Mouse (Mus musculus): ENCODE measurements around the gene Wdr82.

Gene Wdr82

DNA sequence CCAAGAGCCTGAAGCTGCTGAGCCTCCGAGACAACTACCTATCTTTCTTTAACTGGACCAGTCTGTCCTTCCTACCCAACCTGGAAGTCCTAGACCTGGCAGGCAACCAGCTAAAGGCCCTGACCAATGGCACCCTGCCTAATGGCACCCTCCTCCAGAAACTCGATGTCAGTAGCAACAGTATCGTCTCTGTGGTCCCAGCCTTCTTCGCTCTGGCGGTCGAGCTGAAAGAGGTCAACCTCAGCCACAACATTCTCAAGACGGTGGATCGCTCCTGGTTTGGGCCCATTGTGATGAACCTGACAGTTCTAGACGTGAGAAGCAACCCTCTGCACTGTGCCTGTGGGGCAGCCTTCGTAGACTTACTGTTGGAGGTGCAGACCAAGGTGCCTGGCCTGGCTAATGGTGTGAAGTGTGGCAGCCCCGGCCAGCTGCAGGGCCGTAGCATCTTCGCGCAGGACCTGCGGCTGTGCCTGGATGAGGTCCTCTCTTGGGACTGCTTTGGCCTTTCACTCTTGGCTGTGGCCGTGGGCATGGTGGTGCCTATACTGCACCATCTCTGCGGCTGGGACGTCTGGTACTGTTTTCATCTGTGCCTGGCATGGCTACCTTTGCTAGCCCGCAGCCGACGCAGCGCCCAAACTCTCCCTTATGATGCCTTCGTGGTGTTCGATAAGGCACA lies 54.9 kb downstream of the Wdr82 start:
- no peak for DNase-seq (ENCODE audit: low spot score)

DNA sequence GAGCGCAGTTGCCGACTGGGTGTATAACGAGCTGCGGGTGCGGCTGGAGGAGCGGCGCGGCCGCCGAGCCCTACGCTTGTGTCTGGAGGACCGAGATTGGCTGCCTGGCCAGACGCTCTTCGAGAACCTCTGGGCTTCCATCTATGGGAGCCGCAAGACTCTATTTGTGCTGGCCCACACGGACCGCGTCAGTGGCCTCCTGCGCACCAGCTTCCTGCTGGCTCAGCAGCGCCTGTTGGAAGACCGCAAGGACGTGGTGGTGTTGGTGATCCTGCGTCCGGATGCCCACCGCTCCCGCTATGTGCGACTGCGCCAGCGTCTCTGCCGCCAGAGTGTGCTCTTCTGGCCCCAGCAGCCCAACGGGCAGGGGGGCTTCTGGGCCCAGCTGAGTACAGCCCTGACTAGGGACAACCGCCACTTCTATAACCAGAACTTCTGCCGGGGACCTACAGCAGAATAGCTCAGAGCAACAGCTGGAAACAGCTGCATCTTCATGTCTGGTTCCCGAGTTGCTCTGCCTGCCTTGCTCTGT lies 55.5 kb downstream of the Wdr82 start:
- no peak for DNase-seq (ENCODE audit: low spot score)

DNA sequence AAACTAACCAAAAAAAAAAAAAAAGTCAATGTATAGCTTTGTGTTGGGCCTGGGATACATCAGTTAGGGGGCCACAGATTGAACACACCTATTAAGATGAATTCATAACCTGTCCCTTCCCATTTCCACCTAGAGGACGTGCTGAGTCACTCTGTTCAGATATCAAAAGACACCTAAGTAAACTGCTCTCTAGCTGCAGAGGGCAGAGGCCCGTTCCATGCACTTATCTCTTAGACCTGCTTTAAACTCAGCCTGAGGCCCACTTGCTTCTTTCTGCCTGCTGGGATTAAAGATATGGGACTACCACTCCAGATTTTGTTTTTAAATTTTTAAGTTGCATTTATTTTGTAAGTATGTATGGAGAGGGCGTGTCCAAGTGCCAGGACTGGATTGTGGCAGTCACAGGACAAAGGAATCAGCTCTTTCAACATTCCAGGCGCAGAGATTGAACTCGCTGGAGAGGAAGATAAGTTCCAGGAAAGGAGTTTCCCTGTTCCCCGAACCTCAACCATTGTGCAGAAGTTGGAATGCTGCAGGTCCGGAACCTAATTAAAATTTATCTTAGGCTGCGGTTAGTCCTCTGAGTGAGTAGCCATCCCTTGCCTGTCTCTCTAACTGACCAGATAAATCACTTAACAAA lies 57.2 kb downstream of the Wdr82 start:
- no peak for DNase-seq (ENCODE audit: low spot score)

DNA sequence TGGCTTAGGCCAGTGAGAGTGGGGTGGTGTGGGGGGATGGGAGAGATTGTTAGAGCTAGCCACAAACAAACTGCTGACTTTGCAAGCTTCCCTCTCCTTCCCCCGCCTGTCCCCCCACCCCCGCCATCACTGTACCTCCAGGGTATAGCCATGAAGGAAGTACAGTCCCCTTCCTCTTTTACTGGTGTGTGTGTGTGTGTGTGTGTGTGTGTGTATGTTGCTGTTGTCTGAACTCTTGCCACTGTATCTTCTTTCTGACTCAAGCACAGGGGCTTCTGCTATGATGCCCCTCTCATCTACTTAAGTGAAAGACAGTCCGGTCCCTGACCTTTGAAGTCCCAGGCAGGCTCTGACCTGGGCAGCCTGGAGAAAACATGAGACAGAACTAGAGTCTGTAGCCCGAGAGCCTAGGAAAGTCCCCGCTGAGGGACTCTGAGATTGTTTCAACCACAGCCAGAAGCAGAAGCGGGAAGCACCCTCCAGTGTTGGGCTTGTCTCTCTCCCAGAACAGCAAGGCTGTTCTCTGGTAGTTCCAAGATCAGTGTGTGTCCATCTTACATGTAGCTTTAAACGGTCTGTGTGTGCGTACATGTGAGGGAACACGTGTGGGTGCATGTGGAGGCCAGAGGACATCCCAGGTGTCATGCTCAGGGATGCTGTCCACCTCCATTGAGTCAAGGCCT lies 59.5 kb downstream of the Wdr82 start:
- no peak for DNase-seq (ENCODE audit: low spot score)

DNA sequence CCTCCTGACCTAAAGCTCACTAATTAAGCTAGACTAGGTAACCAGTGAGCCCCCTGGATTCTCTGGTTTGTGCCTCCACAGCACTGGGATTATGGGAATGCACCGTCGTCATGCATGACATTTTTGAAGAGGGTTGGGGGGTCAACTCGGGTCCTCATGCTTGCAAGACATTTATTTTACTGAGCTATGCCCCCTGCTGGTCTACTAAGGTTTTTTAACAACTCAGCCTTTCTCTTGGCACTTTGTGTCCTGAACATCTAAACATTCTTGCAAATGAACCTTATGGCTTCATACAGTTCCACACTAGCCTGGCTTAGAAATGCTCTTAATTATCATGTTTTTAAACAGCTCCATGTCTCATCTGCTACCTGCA lies 60.0 kb downstream of the Wdr82 start:
- DNase-seq (ENCODE audit: low spot score): no peak

DNA sequence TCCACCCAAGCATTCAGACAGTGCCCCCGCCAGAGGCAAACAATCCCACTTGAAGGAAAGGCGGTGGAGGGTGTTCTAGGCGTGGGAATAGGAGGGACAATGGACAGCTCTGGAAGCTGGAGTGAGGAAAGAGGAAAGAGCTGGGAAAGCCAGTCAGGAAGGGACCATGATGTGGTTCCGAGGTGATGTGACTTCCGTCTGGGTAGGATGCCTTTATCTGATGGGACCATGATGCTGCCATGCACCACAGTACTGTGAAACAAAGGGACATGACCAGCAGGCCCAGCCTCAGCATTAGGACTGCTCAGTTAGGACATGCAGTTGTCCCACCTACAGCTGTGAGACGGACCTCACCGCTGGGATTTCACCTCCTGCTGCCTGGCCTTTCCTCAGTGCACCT lies 60.5 kb downstream of the Wdr82 start:
- no peak for DNase-seq (ENCODE audit: low spot score)

DNA sequence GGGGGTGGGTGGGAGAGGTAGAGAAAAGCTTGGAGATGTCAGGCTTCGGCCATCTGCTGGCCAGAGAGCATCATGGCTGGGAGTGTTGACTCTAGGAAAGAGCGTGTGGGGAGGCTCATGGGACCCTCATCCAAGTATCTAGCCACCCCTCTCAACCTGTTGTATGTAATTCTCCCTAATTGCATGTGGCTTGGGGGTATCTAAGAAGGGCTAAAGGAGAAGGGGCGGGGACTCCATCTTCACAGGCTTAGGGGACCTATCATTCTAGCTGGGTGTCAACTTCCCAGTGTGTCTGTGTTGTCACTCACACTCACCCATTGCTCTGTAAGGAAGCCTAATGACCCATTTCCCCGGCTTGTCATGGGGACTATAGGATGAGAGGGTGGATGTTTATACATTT lies 61.1 kb downstream of the Wdr82 start:
- DNase-seq (ENCODE audit: low spot score): no peak

DNA sequence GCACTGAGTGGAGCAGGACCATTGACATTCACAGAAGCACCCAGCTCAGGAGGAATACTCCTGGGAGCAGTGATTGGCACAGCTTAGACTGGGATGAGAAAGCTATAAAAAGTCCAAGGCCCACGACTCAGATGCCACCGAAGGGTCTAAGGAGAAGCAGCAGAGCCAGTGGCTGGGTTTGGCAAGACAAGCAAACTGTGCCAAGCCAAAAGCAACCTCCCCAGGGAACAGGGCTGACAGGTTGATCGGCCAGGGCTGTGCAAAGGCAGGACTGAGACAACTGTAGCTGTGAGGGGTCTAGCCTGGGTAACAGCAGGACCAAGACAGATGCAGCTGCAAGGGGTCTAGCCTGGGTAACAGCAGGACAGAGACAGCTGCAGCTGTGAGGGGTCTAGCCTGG lies 62.2 kb downstream of the Wdr82 start:
- no peak for DNase-seq (ENCODE audit: low spot score)

DNA sequence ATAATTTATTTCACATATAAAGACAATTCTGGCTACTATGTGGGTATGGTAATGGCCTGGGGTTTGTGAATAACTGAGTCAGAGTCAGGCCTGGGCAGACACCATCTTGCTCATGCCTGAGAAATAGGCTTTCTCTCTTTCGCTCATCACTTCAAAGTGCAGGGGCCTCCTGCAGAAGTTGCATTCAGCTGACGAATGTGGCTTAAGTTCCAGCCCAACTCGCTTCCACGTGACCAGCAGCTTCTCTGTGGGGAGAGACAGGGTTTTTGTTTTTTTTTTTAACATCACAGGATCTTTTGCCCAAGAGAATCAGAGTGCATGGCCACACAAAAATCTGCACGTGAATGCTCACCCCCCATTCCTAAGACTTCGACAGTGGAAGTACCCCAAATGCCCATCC lies 63.2 kb downstream of the Wdr82 start:
- no peak for DNase-seq (ENCODE audit: low spot score)

DNA sequence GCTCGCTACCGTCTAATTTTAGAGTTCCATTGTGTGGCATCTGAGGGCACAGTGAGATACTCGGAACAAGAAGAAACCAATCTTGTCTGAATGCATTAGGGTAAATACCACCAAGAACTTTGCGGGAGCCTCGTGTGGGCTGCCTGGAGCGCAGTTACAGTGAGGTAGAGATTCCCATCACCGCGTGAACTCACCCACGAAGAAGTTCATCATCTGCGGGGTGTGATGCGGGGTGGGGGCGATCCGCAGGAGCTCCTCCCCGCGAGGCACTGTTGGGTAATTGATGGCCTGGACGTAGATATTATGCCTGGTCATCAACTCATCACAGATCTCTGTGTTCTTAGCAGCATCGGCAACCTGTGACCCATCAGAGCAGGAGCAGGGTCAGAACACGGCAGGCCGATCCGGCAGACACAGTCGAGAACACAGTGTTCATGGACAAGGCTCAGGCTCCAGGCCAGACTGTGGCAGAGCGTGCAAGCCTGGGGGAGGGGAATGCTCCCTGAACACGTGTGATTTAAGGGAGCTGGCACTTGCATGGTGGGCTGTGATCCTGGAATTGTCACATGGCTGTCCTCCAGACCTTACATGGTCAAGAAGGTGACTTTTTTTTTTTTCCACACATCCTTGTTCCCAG lies 64.6 kb downstream of the Wdr82 start:
- DNase-seq (ENCODE audit: low spot score): no peak

DNA sequence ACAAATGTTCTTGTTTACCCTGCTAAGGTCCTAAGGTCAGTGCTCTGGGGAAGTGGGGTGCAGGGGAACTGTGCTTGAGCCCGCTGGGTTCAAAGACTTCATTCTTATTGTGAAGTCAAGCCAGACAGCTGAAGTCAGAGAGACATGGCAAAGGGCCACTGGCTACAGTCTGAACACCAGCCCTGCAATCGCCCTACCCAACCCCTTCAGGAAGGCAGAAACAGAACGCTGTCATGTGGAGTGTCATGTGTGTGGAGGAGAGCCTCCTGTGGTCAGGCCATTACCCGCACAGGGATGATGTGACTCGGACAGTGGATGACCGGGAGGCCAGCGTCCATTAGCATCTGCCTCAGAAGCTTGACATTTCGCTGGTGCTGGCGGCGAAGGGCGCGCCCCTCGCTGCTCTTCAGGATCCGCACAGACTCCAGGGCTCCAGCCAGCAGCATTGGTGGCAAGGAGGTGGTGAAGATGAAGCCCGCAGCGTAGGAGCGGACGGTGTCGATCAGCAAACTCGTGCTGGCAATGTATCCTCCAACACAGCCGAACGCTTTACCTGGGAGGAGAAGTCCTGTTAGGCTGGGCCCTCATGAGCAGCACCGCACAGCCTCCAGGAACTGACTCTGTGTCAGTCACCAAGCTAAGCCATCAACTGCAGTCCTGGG lies 65.6 kb downstream of the Wdr82 start:
- no peak for DNase-seq (ENCODE audit: low spot score)

DNA sequence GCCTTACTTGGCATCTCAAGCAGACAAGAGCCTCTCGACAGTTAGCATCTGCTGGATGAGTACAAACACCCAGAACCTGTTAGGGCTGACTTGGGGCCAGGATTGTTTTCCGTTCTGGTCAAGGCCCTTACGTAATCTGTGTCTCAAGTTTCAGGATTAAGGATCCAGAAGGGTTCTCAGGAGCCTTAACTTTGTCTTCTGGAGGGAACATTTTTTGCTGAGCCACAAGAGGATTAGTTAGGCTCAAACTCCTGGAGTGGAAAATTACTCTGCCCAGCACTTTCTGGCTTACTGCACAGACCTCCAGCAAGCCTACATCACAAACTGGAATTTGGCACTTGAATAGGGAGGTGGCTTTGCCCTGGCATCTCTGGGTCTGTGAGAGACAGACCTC lies 66.1 kb downstream of the Wdr82 start:
- DNase-seq (ENCODE audit: low spot score): no peak

DNA sequence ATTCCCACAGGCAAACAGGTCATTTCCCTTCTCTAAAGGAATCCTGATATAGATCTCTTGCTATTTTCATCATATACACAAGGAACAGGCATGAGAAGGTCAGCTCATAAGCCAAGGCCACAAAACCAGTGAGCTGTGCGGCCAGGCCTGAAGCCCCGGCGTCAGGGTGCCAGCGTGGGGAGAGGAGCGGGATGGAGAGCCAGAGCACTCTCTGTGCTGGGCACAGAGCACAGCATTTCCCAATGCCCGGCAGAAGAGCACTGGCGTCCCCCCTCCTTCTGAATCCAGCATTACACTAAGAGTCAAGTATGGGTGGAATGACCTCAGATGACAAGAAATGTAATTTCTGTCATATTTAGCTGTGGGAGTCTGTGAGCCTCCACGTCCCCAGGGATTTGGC lies 66.7 kb downstream of the Wdr82 start:
- DNase-seq (ENCODE audit: low spot score): no peak

DNA sequence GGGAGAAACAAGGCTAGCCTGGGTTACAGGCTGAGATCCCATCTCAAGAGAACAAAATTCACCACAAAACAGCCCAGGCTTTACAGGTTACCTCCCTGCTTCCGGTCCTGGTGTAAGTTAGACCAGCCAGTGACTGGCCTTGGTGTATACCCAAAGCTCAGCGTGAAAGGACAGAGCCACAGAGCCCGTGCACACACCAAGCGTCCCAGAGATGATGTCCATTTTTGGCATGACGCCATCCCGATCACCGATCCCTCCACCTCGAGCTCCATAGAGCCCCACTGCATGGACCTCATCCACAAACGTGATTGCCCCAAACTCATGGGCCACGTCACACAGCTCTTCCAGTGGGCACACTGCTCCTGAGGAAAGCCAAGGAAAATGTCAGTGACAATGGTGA lies 67.2 kb downstream of the Wdr82 start:
- no peak for DNase-seq (ENCODE audit: low spot score)
